Mouse (Mus musculus) ES-Bruce4 (cell line): ENCODE data around the gene Cfap70.
A peak's percentile ranks its signal among the peaks of the same experiment; 100 is the strongest.

ENCODE experiments used
- CTCF ChIP-seq: IDR thresholded peaks from one replicate; pipeline ENCODE4 v1.8.1; 2011; ENCODE audit warnings: low read depth, low read length
- EP300 ChIP-seq: IDR thresholded peaks from 2 replicates; pipeline ENCODE4 v1.6.1; 2011; ENCODE audit warnings: low read depth, low read length; ENCODE audit not compliant: insufficient read depth

DNA sequence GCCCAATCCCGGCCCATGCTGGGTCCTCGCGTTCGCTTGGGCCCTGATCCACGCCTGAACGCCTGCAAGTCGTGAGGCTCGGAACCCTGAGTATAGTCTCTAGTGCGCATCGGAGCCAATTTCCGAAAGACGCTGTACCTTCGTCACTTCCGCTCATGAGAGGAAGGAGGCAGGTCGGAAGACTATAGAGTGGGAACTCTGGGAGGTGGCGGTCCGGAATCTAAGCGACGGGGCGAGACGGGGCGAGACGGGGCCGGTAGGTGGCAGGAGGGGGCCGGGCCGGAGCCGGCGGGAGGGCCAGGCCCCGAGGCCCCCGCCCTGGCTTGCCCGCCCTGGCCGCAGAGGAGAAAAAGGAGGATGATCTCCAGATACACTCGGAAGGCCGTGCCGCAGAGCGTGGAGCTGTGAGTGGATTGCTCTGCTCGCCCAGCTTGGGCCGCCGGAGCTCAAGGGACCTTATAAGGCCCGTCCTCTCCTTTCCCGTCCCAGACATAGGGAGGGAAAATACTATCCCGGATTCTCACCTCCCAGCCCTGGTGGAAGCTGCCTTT lies 104.0 kb downstream of the Cfap70 start, which contains the start of the genes Ecd and Fam149b:
- peak; percentile 18 for TF ChIP-seq CTCF
- peak; percentile 56; the same call in 1 of the 2 replicates for TF ChIP-seq EP300
